Mouse (Mus musculus): Measurements from ENCODE around the gene Gstt4.

DNA sequence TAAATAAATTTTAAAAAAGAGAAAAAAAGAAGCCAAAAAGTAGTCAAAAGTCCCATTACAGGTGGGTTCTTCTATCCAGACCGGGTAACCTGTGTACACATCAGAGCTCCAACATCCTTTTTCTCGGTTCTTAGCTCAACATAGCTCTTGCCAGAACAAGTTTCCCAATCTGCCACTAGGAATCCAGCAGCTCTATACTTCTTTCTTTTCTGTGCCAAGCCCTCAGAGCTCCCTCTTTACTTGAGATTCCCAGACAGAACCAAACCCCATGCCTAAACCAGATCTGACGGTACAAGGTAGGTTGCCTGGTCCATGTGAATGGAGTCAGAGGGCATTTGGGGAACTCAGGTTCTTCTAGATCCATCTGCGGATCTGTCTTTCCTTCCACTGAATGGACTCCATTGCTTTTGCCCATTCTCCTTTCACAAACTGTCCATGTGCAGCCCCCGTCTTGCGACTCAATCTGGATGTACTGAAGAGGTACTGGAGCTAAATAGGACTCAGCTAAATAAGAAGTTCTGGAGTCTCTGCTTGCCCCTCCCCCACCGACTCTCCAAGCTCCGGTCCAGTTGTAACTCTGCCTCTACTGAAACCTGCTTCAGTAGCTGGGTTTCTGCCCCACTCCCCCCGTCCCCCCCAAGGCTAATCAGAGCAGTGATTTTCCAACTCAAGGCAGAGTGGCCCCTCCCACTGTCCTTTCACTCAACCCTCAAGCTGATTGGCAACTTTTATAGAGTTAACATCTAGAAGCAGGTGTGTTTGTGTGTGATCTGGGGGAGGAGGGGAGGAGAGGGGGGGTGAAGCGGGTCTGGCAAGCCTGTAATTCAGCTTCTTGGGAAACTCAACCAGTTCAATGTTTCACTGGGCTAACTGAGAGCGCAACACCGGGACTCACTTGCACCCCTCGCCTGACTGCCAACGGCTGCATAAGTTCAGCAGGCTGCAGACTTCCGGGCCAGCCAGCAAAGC is 42.9 kb downstream of the Gstt4 start:
- TF ChIP-seq CTCF (IDR thresholded peaks at IDR 0.05; ENCODE audit: low read depth, low read length) (no peak), POLR2A (IDR thresholded peaks at IDR 0.05; ENCODE audit: borderline replicate concordance, low read depth, low read length) (no peak)
